17 mouse cellular contexts compared by ENCODE assay signal in genomic region chr1:35765692-35766091, GRCm38 (mm10).
DNase-seq lines count a peak whose midpoint lies in the region; ATAC-seq and TF ChIP-seq lines count a peak whose summit lies in the region.
"Had no signal": no experiment of that assay in that cellular context is flagged by ENCODE, and none has a peak within 500 bp of the region (broad histone marks: within the 10 kb centered on the region; RNA-seq: fewer than 3 reads in every experiment).

No protein-coding gene starts in this region.

- H3K4me1 ChIP-seq in midbrain, postnatal 0 days (ENCODE audit: insufficient read depth, low read length): no peaks in the 10 kb centered on the region
- H3K4me1 ChIP-seq in midbrain, embryonic 14.5 days (ENCODE audit: control insufficient read depth, insufficient read depth, low read length): no peaks in the 10 kb centered on the region
- no peaks in the 10 kb centered on the region for H3K4me1 ChIP-seq in hindbrain, embryonic 12.5 days
- H3K4me1 ChIP-seq: forebrain, embryonic 10.5 days; hindbrain, embryonic 13.5 days; neural tube, embryonic 15.5 days; stomach, embryonic 15.5 days had no signal

- no peak overlapping the region for H3K27ac ChIP-seq in midbrain, postnatal 0 days (ENCODE audit: low read depth, low read length)
- no peak overlapping the region for H3K27ac ChIP-seq in midbrain, embryonic 14.5 days (replicated peaks; ENCODE audit: low read depth, low read length)
- H3K27ac ChIP-seq in hindbrain, embryonic 12.5 days: no peak overlapping the region
- H3K27ac ChIP-seq: forebrain, embryonic 10.5 days; hindbrain, embryonic 13.5 days; limb, embryonic 13.5 days; neural tube, embryonic 15.5 days; stomach, embryonic 15.5 days had no signal

- H3K9me3 ChIP-seq in midbrain, postnatal 0 days (ENCODE audit: low read length): no peaks in the 10 kb centered on the region
- H3K9me3 ChIP-seq in midbrain, embryonic 14.5 days (ENCODE audit: control insufficient read depth, low read length): no peaks in the 10 kb centered on the region
- no peaks in the 10 kb centered on the region for H3K9me3 ChIP-seq in hindbrain, embryonic 12.5 days (replicated peaks)
- H3K9me3 ChIP-seq: forebrain, embryonic 10.5 days; hindbrain, embryonic 13.5 days; limb, embryonic 13.5 days; neural tube, embryonic 15.5 days; stomach, embryonic 15.5 days had no signal

- H3K36me3 ChIP-seq in midbrain, postnatal 0 days (ENCODE audit: insufficient read depth, low read length): no peaks in the 10 kb centered on the region
- no peaks in the 10 kb centered on the region for H3K36me3 ChIP-seq in midbrain, embryonic 14.5 days (ENCODE audit: control insufficient read depth, insufficient read depth, low read length)
- H3K36me3 ChIP-seq in myocyte (ENCODE audit: control insufficient read depth, insufficient read depth): no peaks in the 10 kb centered on the region
- H3K36me3 ChIP-seq in hindbrain, embryonic 12.5 days: no peaks in the 10 kb centered on the region
- H3K36me3 ChIP-seq: forebrain, embryonic 10.5 days; hindbrain, embryonic 13.5 days; limb, embryonic 13.5 days; neural tube, embryonic 15.5 days; stomach, embryonic 15.5 days had no signal

- no peak for TF ChIP-seq POLR2A in myocyte (IDR thresholded peaks at IDR 0.05; ENCODE audit: insufficient read length, low read depth)

- peak; percentile 27; the same call in 1 of the 2 replicates for TF ChIP-seq CTCF in midbrain, postnatal 0 days (IDR thresholded peaks at IDR 0.05)

- no peak overlapping the region for H3K4me2 ChIP-seq in midbrain, postnatal 0 days (ENCODE audit: low read depth, low read length, poor library complexity, severe bottlenecking)
- H3K4me2 ChIP-seq in midbrain, embryonic 14.5 days (ENCODE audit: low read length): no peak overlapping the region
- no peak overlapping the region for H3K4me2 ChIP-seq in myocyte (ENCODE audit: low read depth)
- H3K4me2 ChIP-seq in hindbrain, embryonic 12.5 days (replicated peaks): no peak overlapping the region
- H3K4me2 ChIP-seq: hindbrain, embryonic 13.5 days; limb, embryonic 13.5 days; neural tube, embryonic 15.5 days; stomach, embryonic 15.5 days had no signal

- H3K27me3 ChIP-seq in midbrain, postnatal 0 days (ENCODE audit: insufficient read depth, low read length): no peaks in the 10 kb centered on the region
- no peaks in the 10 kb centered on the region for H3K27me3 ChIP-seq in midbrain, embryonic 14.5 days (ENCODE audit: control insufficient read depth, insufficient read depth, low read length)
- no peaks in the 10 kb centered on the region for H3K27me3 ChIP-seq in myocyte (ENCODE audit: control insufficient read depth, insufficient read depth, insufficient read length)
- H3K27me3 ChIP-seq in hindbrain, embryonic 12.5 days: no peaks in the 10 kb centered on the region
- H3K27me3 ChIP-seq: hindbrain, embryonic 13.5 days; limb, embryonic 13.5 days; neural tube, embryonic 15.5 days; stomach, embryonic 15.5 days had no signal

- DNase-seq in frontal cortex, postnatal 36 days (ENCODE audit: low spot score in 2 of 2): no peak
- no peak for DNase-seq in midbrain, postnatal 0 days (ENCODE audit: low spot score)
- DNase-seq in midbrain, embryonic 14.5 days: no peak
- peak; percentile 51 for DNase-seq in R1 (ENCODE audit: low read depth, low spot score)
- DNase-seq in ovary, postnatal 14 days (ENCODE audit: low spot score): no peak
- DNase-seq: cerebellum, adult 11 months; kidney, adult 18-20 months; kidney, postnatal 4 days; retina, postnatal 1 day had no signal

- H3K79me2 ChIP-seq in myocyte (ENCODE audit: control insufficient read depth, insufficient read depth): no peaks in the 10 kb centered on the region

- WGBS in midbrain, postnatal 0 days: 89% methylated on average over 4 of the region's 4 CpGs
- 90% methylated on average over 4 of the region's 4 CpGs for WGBS in midbrain, embryonic 14.5 days
- WGBS in hindbrain, embryonic 12.5 days: 86% methylated on average over 4 of the region's 4 CpGs

- no peak overlapping the region for H3K9ac ChIP-seq in midbrain, postnatal 0 days (replicated peaks; ENCODE audit: low read length, poor library complexity, severe bottlenecking)
- no peak overlapping the region for H3K9ac ChIP-seq in midbrain, embryonic 14.5 days (replicated peaks; ENCODE audit: low read length)
- no peak overlapping the region for H3K9ac ChIP-seq in hindbrain, embryonic 12.5 days
- H3K9ac ChIP-seq: hindbrain, embryonic 13.5 days; limb, embryonic 13.5 days; neural tube, embryonic 15.5 days; stomach, embryonic 15.5 days had no signal

- peak; percentile 62 for ATAC-seq in frontal cortex, adult (ENCODE audit: low TSS enrichment)
- no peak for ATAC-seq in midbrain, postnatal 0 days (ENCODE audit: low FRiP score)
- no peak for ATAC-seq in midbrain, embryonic 14.5 days (ENCODE audit: low FRiP score, low TSS enrichment)
- ATAC-seq in hindbrain, embryonic 12.5 days (ENCODE audit: low FRiP score): no peak

- H3ac ChIP-seq in myocyte (ENCODE audit: control insufficient read depth, insufficient read length): no peak overlapping the region

- H3K4me3 ChIP-seq in midbrain, postnatal 0 days (ENCODE audit: low read depth, low read length): no peak overlapping the region
- no peak overlapping the region for H3K4me3 ChIP-seq in midbrain, embryonic 14.5 days (replicated peaks; ENCODE audit: low read depth, low read length)
- H3K4me3 ChIP-seq in myocyte: no peak overlapping the region
- no peak overlapping the region for H3K4me3 ChIP-seq in hindbrain, embryonic 12.5 days
- H3K4me3 ChIP-seq: forebrain, embryonic 10.5 days; hindbrain, embryonic 13.5 days; limb, embryonic 13.5 days; neural tube, embryonic 15.5 days; stomach, embryonic 15.5 days had no signal

TF ChIP-seq in myocyte, 11 proteins besides CTCF, POLR2A, EP300 and RAD21:
- TF ChIP-seq CEBPB (IDR thresholded peaks at IDR 0.05; ENCODE audit: insufficient read depth, poor library complexity, severe bottlenecking) (0 out of 2 replicates have a peak, but pooled peaks have one; percentile 23), MYOD1 (IDR thresholded peaks at IDR 0.05; ENCODE audit: control insufficient read depth in 1 of 3, insufficient read length in 2 of 3, low read depth in 2 of 3) (no peak)
